Mouse (Mus musculus): ENCODE data around the gene Tctex1d2.

Gene Tctex1d2

GRCm38 (mm10) chr16:32419517-32420483, at the start of gene Tctex1d2:
Tctex1d2 (plus strand) TSS chr16:32419702.
- peak; percentile 97 for DNase-seq

- peak; percentile 75 for DNase-seq
Measured at GRCm38 (mm10) chr16:32371351-32371750, 48.2 kb upstream of the Tctex1d2 start.

DNA sequence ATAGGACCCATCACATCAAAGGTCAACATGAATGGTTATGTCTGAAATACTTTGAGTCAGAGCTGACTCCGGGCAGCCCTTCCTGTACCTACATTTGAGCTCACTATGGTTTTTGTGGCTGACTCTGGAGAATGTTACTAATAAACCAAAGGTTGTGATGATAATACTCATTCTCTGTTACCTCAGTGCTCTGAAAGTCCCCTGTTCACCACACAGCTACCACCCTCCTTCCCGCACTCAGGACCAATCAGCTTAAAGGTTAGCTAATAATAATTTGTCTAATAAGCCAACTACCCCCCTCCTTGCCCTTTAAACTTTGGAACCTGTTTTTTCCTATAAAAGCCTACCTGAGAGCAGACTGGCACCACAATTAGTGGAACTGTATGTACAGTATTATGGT, 39.9 kb upstream of the Tctex1d2 start:
- no peak for DNase-seq

DNA sequence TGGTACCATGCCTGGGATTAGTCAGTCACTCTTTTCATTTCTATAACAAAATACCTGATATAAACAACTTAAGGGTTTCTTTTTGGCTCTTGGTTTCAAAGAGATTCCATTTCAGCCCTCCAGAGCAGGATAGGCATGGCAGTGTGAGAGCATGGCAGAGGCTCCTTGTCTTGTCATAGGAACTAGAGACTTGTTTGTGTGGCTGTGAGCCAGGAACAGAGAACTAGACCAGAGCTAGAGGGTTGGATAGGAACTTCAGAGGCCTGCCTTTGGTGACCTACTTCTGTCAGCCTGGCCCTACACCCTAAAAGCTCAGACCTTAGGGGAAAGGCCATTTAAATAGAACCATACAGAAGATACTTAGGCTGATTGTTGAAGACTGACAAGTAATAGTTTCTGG, 36.6 kb upstream of the Tctex1d2 start:
- DNase-seq = no peak

GRCm38 (mm10) chr16:32384885-32385284, 34.6 kb upstream of the Tctex1d2 start:
- no peak for DNase-seq

DNA sequence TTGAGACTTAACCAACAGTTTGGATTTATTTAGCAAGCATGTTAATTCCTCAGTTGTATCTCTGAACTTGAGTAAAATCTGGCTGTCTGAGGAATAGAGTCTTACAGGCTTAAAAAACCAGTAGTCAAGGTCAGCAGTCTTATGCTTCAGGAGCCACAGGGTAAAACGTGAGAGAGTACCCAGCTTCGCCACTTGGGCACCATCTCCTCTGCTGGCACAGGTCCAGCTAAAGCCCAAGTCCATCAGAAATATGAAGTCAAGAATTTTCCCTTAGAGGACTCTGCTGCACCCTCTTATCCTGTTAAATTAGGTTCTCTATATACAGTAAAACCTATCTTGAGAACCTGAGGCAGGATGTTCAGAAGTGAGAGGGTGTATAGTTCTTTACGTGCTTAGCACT, 32.7 kb upstream of the Tctex1d2 start:
- peak; percentile 31 for DNase-seq

- no peak for DNase-seq
Measured at GRCm38 (mm10) chr16:32389049-32389448, 30.5 kb upstream of the Tctex1d2 start.

GRCm38 (mm10) chr16:32389841-32390240, 29.7 kb upstream of the Tctex1d2 start:
- no peak for DNase-seq

DNA sequence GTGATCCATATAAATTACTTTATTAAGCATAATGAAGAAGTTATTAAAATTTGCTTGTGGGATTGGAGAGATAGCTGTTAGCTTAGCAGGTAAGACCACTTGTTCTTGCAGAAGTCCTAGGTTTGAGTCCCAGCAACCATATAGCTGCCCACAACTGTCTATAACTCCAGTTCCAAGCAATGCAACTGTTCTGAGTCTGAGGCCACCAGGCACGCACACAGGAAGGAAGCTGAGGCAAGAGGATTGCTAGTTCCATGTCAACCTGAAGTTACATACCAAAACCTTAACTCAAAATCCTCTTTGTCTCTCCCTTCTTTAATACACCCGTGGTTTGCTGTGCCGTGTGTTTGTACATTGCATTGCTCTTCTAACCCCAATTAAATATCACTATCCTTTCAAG, 28.6 kb upstream of the Tctex1d2 start:
- no peak for DNase-seq

DNA sequence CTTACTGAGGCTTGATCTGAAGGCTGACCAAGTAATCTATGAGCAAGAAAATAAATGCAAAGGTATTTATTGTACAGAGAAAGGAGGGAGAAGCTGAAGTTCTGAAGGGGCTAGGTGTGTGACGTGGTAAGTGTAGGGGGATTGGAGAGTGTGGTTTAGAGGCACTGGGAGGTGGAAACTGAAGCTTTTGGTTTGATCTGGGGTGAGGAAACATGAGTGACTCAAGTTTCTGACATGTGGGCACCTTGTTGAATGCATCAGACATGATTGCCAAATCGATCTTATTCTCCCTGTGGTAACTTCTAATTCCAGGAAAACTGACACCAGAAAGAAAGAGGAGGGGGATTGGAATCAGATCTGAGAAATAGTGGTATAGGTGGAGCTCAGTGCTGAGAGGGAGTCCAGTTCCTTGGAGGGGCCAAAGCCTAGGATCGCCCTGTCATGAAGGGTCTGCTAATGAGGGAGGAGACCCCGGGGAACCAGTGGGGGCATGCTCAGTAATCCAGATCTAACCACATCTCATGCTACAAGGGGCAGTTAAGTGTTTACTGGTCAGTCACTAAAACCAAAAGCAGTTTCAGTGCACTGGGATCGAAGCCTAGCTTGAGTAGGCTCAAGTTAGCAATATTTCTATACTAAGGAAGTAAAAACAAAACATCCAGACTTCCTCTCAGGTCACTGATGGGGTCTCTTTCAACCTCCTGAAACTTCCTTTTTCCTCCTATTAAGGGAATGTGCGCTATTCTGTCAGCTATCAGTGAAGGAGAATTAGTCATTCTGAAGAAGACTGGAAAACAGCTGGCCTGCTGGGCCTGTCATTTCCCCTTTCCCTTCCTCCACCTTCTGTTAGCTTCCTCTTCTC, 23.6 kb upstream of the Tctex1d2 start:
- no peak for DNase-seq

- no peak for DNase-seq
Measured at GRCm38 (mm10) chr16:32396541-32396835, 23.0 kb upstream of the Tctex1d2 start.

DNA sequence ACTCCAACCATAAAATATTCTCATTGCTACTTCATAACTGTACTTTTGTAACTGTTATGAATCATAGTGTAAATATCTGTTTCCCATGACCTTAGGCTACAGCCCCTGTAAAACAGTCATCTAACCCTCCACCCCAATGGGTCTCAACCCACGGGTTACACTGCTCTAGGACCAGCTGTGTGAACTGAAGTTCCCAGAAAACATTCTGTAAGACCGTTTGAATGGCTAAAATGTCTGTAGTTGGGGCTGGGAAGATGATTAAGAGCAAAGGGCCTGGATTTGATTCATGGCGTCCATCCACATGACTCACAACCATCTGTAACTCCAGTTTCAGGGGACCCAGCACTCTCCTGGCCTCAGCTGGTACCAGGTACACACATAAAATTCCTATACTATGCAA, 21.3 kb upstream of the Tctex1d2 start:
- no peak for DNase-seq

GRCm38 (mm10) chr16:32400267-32400666, 19.2 kb upstream of the Tctex1d2 start, which contains the start of gene Tm4sf19:
Tm4sf19 (plus strand) TSS chr16:32400506.
- no peak for DNase-seq

- no peak for DNase-seq
Measured at GRCm38 (mm10) chr16:32401335-32401965, 18.1 kb upstream of the Tctex1d2 start.

- DNase-seq = no peak
Measured at GRCm38 (mm10) chr16:32402818-32403217, 16.7 kb upstream of the Tctex1d2 start.

- DNase-seq = no peak
Measured at GRCm38 (mm10) chr16:32405716-32406115, 13.8 kb upstream of the Tctex1d2 start.

GRCm38 (mm10) chr16:32406671-32407070, 12.8 kb upstream of the Tctex1d2 start:
- no peak for DNase-seq

- DNase-seq = no peak
Measured at GRCm38 (mm10) chr16:32407730-32408129, 11.8 kb upstream of the Tctex1d2 start.

DNA sequence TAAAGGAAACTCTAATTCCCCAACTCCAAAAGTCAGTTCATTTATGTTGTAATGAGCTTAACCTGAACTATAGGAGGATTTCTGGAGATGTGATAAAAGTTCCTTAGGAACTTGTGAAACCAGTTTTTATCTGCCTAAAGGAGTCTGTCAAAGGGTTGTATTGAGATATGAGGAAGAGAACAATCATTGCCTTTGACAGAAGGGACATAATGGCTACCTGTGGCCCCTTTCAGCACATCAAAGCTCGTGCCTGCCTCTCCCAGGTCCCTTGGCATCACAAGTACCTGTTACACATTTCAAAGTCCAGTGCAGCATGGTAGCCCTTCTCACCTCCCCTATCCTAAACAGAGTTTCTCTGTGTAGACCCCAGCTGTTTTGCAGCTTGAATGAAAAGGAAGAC, 2.0 kb upstream of the Tctex1d2 start:
- no peak for DNase-seq

DNA sequence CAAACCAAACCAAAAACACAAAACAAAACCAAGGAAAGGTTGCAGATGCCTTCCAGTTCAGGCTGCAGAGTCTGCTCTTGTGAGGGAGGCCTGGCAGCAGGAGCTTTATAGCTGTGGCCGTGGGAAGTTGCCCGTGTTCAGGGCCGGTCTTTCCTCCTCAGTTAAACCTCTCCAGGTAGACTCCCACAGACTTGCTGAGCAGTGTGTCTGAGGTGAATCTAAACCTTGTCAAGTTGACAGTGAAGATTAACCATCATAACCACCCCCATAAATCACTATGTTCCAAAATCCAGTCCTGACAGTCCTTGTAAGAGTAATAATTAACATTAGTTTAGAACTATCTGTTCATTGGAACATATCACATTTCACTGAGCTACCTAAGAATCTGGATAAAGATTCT, 8.0 kb downstream of the Tctex1d2 start:
- DNase-seq = no peak

- DNase-seq = peak; percentile 96
Measured at GRCm38 (mm10) chr16:32430474-32431046, 11.1 kb downstream of the Tctex1d2 start, which contains the start of gene Pcyt1a. Pcyt1a (plus strand) TSS chr16:32430921.

GRCm38 (mm10) chr16:32431047-32431591, 11.6 kb downstream of the Tctex1d2 start:
- DNase-seq = no peak

Measured in kidney, postnatal 10 days (tissue).